Mouse (Mus musculus): Measurements from ENCODE around the gene Tacc2.
"Not testable (repeated sequence)": the region's sequence is repeated elsewhere in the genome, so short reads cannot be mapped to it uniquely, and the experiment has no call there.

Gene Tacc2

GRCm38 (mm10) chr7:130577388-130578003 is at the start of gene Tacc2:
Gene Tacc2, plus strand, starts transcription at chr7:130577438.
- DNase-seq: no peak

DNA sequence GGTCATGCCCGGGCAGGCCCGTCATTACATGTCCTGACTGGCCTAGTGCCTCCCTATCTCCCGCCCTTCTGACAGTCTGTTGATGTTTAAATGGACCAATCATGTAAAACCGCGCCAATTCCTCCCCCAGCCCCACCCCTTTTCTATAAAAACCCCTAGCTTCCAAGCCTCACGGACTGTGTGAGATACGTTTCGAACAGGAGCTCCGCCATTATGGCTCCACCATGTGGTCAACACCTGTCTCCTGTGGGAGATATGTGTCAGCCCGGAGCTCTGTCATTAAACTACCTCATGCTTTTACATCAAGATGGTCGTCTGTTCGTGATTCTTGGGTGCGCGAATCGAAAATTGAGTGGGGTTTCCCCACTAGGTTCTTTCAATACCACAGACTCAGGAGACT is 46.1 kb upstream of the Tacc2 start:
- not testable (repeated sequence) for DNase-seq

DNA sequence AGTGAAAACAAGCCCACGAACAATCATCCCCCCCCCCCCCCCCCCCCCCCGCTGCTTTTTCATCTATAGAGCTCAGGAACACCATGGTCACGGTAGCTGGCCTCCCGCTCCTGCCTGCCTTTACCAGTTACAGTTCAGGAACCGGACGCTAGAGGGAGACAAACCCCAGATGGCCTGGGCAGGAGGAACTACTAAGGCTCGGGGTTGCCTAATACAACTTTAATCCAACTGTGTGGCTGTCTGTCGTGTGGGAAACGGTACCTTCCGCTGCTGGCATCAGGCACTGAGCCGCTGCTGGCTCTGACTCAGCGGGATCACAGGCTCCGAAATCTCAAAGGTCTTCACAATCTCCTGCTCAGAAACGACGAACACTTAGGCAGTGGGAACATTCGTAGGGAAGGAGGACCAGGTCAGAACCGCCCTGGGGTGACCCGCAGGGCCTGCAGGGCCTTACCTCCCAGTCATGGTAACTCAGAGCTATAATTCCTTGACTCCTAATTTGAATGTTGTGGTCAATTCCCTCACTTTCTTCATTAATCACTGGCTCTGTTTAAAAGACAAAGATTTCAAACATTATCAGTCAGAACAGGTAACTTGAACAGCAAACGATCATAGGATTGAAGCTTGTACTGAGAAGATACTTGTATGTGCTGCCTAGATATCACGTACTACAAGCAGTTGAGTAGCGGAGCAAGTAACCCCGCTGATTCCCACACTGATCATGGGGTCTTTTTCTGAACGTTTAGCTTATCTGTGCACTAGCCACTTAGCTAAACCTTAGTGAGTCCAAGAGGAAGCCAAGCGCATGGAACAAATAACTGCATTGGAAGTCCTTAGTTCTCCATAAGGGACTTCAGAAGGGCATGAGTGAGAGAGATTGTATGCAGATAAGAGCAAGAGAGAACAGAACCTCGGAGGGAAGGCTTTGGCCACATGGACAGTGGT is 43.6 kb upstream of the Tacc2 start:
- peak; percentile 84 to 87 for DNase-seq

- no peak for DNase-seq
Observed at GRCm38 (mm10) chr7:130535174-130535573, 42.1 kb upstream of the Tacc2 start.

DNA sequence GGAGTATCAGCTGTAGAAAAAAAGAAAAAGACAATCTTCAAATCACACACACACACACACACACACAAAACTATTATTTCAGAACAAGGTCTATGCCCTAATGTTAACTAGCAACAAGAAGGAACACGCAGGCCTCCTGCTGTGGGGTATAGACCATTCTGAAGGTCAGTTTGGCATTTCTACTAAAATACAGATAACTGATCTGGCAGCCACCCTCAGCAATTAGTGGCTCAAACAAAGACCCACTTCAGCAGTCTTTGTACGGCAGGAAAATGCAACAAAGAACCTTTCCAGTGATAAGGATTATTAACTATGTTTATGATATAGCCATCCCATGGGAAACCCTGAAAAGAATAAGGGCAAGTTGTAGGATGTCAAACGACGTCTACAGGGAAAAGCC is 40.2 kb upstream of the Tacc2 start:
- DNase-seq: no peak

DNA sequence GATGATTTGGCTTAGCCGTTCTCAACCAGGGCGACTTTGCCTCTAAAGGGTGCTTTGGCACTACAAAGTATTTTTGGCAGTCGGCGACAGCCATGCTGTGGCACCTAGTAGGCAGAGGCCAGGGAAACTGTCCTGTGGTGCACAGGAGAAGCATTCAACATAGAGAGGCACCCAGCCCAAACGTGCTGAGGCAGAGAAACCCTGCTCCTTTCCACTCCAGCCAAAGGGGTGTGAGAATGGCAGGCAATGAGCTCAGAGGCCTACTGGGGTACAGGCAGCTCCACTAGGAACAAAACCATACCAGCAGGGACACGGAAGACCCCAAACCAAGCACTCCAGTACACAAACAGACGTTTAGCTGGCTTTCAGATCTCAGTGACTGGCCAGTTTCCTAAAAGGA is 37.1 kb upstream of the Tacc2 start:
- DNase-seq: no peak

DNA sequence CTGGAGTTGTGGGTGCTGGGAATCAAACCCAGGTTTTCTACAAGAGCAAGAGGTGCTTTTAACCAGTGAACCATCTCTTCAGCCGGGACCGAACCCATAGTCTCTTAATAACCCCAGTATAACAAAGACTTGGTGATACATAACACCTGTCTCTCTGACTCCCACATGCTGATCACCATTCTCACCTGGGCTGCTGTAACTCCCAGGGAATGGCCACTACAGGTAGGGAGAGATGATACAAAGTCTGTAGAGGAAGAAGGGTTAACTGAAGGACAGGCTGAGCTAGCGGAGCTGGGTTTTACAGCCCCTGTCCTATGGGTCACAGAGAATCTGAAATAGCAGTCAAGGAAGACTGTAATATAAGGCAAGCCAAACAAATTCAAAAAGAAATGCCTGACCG is 34.1 kb upstream of the Tacc2 start:
- DNase-seq: no peak

DNA sequence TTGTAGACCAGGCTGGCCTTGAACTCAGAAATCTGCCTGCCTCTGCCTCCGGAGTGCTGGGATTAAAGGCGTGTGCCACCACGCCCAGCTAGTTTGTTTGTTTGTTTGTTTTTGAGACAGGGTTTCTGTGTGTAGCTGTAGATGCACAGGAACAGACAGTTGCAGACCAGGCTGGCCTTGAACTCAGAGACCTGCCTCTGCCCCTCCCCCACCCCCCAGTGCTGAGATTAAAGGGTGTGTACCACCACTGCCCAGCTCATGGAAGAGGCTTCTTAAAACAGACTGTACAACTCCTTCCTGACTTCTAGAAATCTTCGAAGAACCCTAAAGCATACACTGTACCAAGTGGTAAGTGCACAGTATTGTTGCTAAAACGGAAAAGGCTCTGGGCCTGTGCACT is 31.8 kb upstream of the Tacc2 start:
- no peak for DNase-seq

GRCm38 (mm10) chr7:130545893-130546292 is 31.3 kb upstream of the Tacc2 start:
- DNase-seq: no peak

- DNase-seq: no peak
Observed at GRCm38 (mm10) chr7:130546421-130546790, 30.8 kb upstream of the Tacc2 start.

DNA sequence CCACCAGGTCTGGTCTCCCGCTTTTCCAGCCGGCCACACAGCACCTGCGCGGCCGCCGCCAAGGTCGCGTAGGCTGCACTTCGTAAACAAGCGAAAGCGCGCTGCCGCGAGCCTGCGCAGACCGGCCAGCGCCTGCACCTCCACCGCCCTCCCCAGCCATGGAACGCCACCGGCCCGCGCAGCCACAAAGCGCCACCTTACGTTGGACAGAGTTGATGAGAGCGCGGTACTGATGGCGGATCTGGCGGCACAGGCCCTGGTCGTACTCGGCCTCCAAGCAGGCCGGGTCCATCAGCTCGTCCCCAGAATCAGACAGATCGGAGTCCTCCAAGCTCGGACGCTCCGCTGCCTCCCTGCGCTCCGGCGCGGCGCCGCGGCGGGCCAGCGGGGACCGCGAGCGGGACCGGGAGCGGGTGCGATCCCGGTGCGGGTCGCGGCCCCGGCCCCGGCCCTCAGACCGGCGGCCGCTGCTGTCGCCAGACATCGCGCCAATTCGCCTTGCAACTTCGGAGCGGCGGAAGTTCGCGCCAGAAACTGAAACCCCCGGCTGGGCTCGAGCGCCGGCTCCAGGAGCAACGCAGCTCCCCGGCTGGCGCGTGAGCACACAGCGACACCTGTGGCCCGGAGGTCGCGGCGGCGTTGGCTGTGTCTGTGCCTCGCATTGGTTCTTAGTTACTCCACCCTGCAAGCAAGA is 30.3 kb upstream of the Tacc2 start:
- DNase-seq: peak; percentile 90 to 93

- DNase-seq: no peak
Observed at GRCm38 (mm10) chr7:130547635-130548175, 29.5 kb upstream of the Tacc2 start.

- peak in 1 of 2 experiments; percentile 34 for DNase-seq
Observed at GRCm38 (mm10) chr7:130552780-130553179, 24.5 kb upstream of the Tacc2 start.

DNA sequence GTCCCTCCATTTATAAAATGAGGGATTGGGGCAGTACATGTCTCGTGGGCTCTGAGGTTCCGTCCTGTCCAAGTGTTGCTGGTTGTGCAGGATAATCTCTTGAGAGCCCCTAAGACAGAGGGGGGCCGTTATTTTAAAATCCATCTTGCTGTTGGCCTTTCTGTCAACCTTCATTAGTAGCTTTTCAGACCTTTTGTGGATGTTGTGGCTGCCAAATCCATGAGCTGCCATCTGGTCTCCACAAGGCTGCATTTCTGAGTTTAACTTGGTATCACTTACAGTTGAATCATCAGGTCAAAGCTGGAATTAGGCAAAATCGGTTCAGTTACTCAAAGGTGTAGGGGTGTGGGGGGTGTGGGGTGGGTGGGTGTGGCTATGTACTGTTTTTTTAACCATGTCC is 23.9 kb upstream of the Tacc2 start:
- DNase-seq: no peak

- DNase-seq: no peak
Observed at GRCm38 (mm10) chr7:130555597-130555996, 21.6 kb upstream of the Tacc2 start.

DNA sequence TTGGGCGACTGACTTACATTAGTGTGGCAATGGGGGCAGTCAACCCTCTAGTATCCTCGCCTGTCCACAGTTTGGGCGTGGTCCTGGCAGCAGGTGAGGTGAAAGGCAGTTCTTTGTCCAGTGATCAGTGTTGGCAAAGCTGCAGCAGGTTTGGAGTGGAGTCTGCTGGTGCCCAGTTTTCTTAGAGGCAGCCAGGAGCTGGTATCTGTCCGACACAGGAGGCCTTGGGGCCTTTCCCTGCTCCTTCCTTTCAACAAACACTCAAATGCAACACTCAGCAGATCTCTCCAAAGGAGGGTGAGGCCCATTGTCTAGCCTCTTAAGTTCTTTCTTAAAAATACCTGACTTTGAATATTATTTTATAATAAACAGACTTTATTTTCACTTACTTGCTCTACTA is 18.6 kb upstream of the Tacc2 start:
- DNase-seq: peak in 1 of 2 experiments; percentile 18

DNA sequence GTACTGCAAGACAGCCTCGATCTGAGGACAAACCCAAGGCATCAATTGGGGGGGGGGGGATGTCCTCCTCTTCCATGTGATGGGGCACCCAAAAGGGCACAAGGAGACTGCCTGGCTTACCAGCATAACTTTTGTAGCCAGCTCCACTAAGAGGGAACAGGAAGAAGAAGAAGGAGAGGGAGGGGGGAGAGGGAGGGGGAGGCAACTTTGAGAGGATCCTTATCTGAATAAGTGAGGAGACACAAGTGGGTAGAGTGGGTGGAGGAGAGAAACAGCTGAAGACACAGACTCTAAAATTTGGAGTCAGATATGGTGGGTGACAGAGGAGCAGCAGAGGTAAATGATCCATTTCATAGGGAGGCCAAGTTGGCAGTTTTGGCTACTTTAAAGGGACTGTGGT is 16.3 kb upstream of the Tacc2 start:
- no peak for DNase-seq

- no peak for DNase-seq
Observed at GRCm38 (mm10) chr7:130563276-130563675, 14.0 kb upstream of the Tacc2 start.

- DNase-seq: no peak
Observed at GRCm38 (mm10) chr7:130563880-130564279, 13.4 kb upstream of the Tacc2 start.

DNA sequence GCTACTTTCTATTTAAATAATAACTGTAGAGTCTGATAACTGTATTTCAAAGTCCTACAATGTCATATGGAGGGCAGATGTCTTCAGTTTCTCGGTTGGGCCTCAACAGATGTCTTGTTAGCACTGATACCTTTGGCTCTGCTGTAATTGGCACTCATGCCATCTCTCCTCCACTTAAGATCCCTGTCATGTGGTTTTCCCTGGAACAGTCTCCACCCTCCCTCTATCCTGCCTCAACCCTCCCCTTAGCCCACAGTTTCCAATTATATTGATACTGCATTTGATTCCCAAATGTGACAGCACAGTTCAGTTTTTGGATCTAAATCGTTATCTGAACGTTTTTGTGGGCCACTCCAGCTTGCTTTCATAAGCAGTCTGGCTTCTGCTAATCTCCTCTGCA is 12.6 kb upstream of the Tacc2 start:
- DNase-seq: no peak

DNA sequence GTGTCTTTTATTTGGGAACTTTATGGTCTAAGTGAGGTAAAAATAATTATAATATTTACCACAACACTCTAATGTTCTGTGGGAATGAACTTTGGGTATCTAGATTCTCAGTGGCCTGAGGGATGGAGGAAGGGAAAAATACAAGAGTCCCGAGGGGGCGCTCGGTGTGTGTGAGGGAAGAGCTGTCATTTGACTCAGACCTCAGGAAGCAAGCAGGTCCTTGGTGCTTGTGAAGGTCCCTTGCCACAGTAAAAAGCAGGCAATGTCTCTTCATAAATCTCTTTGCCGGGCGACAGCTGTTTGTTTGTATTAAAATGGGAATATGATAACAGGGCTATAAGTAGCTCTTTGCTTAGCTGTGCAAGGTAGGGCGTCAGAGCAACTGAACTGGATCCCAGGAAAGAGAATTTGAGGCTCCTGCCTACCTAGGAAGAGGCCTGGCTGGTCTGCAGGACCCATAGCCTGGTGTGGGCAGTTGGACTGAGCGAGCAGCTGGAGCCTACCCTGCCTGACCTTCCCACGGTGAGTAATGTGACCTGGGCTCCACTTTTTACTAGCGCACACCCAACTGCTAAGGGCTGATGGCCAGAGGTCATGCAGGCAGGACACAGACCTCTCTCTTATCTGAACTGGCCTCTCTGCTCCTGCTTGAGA is 8.3 kb upstream of the Tacc2 start:
- DNase-seq: no peak

GRCm38 (mm10) chr7:130570472-130570871 is 6.8 kb upstream of the Tacc2 start:
- no peak for DNase-seq

DNA sequence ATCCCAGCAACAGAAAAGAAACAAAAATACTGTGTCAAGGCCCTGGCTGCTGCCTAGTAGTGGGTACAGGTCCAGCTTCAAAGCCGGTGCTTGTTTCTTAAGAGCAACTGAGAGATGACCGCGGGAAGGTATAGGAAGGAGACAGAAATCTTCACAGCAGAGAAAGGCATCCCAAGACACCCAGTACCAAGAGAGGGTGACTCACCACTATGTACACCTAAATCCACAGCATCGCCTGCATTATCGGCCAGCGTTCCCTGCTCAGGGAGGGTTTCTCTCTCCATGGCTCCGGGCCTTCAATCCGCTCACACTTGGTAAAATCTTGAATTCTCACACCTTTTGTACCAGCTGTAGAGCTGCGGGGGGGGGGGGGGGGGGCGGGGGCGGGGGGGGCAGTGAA is 4.4 kb upstream of the Tacc2 start, which contains the start of gene Nsmce4a:
Gene Nsmce4a, minus strand, starts transcription at position 298 of the 400 bp plus-strand sequence.
- DNase-seq: no peak

Measured in lung, adult 18-20 months (tissue).